Mouse (Mus musculus) liver, adult 2 months (tissue): Measurements from ENCODE around the gene Ifitm2. TPM values are rescaled to one million over a fixed set of nuclear protein-coding genes. Genes with fewer than 3 reads are reported as not detected.
"Not testable (repeated sequence)": the region's sequence is repeated elsewhere in the genome, so short reads cannot be mapped to it uniquely, and the experiment has no call there.

Source experiments
- DNase-seq: peaks from one replicate; pipeline ENCODE4 v3.0.0-alpha.2; 2011; ENCODE audit warnings: low read depth, low spot score; ENCODE audit errors: extremely low read depth
- H3K27ac ChIP-seq: fragments of 200-500 bp; replicated peaks from 2 replicates; pipeline ENCODE4 v1.5.1; 2012; ENCODE audit warnings: low read depth, mild to moderate bottlenecking, control low read depth, inconsistent platforms, low read length; ENCODE audit not compliant: insufficient read depth
- H3K27me3 ChIP-seq: fragments of 200-500 bp; 2 replicates; pipeline ENCODE4 v1.6.1; 2012; ENCODE audit warnings: mild to moderate bottlenecking, moderate library complexity, low read length, inconsistent platforms; ENCODE audit not compliant: control insufficient read depth, insufficient read depth
- H3K36me3 ChIP-seq: fragments of 200-500 bp; 2 replicates; pipeline ENCODE4 v1.6.1; 2012; ENCODE audit warnings: low read length, inconsistent platforms; ENCODE audit not compliant: control insufficient read depth, insufficient read depth
- H3K4me1 ChIP-seq: fragments of 200-500 bp; 2 replicates; pipeline ENCODE4 v1.6.1; 2011; ENCODE audit warnings: low read length; ENCODE audit not compliant: control insufficient read depth, insufficient read depth
- H3K4me3 ChIP-seq: fragments of 200-500 bp; 2 replicates; pipeline ENCODE4 v1.5.1; 2011; ENCODE audit warnings: low read depth, mild to moderate bottlenecking, control low read depth, low read length, moderate library complexity; ENCODE audit not compliant: insufficient read depth
- H3K79me2 ChIP-seq: fragments of 200-500 bp; 2 replicates; pipeline ENCODE4 v1.6.1; 2012; ENCODE audit warnings: inconsistent platforms, mild to moderate bottlenecking, low read length, moderate library complexity; ENCODE audit not compliant: control insufficient read depth, insufficient read depth
- H3K9ac ChIP-seq: fragments of 200-500 bp; 2 replicates; pipeline ENCODE4 v1.6.1; 2012; ENCODE audit warnings: low read depth, mild to moderate bottlenecking, control low read depth, inconsistent platforms, low read length
- CTCF ChIP-seq: fragments of 200-500 bp; IDR thresholded peaks from 2 replicates; pipeline ENCODE4 v1.5.1; 2011; ENCODE audit warnings: low read depth, low read length, control low read depth
- POLR2A ChIP-seq: fragments of 200-500 bp; IDR thresholded peaks from 2 replicates; pipeline ENCODE4 v1.6.1; 2011; ENCODE audit warnings: low read length, control low read depth; ENCODE audit not compliant: insufficient read depth; ENCODE audit errors: extremely low read depth
- WGBS: fragments of 180-500 bp; shearing (Covaris S2); methylation state at CpG from one replicate; pipeline ENCODE4 v1.1.7; 2018; 5-methylcytosine and 5-hydroxymethylcytosine counted together
- polyA plus RNA-seq: library from polyadenylated mRNA; depleted of rRNA; stranded (reverse); fragments of >200 nt; gene quantifications from 2 replicates; pipeline ENCODE4 v1.2.3, GENCODE M21; 2012
- total RNA-seq: library from RNA; depleted of rRNA; stranded (reverse); fragments of >200 nt; gene quantifications from 2 replicates; pipeline ENCODE4 v1.2.3, GENCODE M21; 2014

Gene Ifitm2
- total and polyA plus RNA-seq, 2 experiments: 270 to 1,028 TPM

DNA sequence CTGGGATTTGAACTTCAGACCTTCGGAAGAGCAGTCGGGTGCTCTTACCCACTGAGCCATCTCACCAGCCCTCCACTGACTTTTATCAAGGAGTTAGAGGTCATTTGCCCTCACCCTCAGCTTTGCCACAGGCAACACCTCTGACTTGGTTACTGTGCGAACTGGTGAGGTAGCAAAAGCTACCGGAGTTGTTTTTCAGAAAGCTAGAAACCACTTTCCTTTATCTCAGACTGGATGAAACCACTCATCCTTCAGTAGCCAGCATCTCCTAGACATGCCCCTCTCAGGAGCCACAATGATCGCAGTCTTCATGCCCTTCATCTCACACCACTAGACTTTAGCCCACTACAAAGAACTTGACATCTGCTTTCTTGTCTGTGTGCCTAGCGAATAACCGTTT is 27.2 kb upstream of the Ifitm2 start:
- H3K79me2 ChIP-seq: no peaks in the 10 kb centered on the region
- WGBS: 90% methylated on average over 7 of the region's 7 CpGs
- TF ChIP-seq POLR2A: no peak
- no peak for TF ChIP-seq CTCF

GRCm38 (mm10) chr7:140981704-140982103 is 25.9 kb upstream of the Ifitm2 start:
- Histone ChIP-seq H3K79me2 (no peaks in the 10 kb centered on the region), H3K27ac (no peak overlapping the region), H3K27me3 (no peaks in the 10 kb centered on the region; the same call in 1 of the 2 replicates), H3K4me3 (no peak overlapping the region), H3K9ac (no peak overlapping the region), H3K4me1 (no peaks in the 10 kb centered on the region), H3K36me3 (no peaks in the 10 kb centered on the region)
- 90% methylated on average over 8 of the region's 8 CpGs for WGBS
- no peak for DNase-seq
- TF ChIP-seq CTCF: no peak
- TF ChIP-seq POLR2A: no peak

More for the DNA sequence above, 27.2 kb upstream of the Ifitm2 start:
- peaks cover 2% of the 10 kb centered on the region; the same call in 1 of the 2 replicates for H3K4me1 ChIP-seq
- DNase-seq: no peak
- no peaks in the 10 kb centered on the region; the same call in 1 of the 2 replicates for H3K27me3 ChIP-seq
- no peak overlapping the region for H3K9ac ChIP-seq
- H3K36me3 ChIP-seq: no peaks in the 10 kb centered on the region
- H3K4me3 ChIP-seq: no peak overlapping the region
- no peak overlapping the region for H3K27ac ChIP-seq

GRCm38 (mm10) chr7:140976720-140977119 is 20.9 kb upstream of the Ifitm2 start:
- WGBS: 59% methylated on average over 9 of the region's 9 CpGs
- not testable (repeated sequence) for DNase-seq, H3K36me3 ChIP-seq, H3K4me3 ChIP-seq, H3K9ac ChIP-seq, H3K4me1 ChIP-seq, H3K27me3 ChIP-seq, H3K79me2 ChIP-seq, H3K27ac ChIP-seq

GRCm38 (mm10) chr7:140975465-140975864 is 19.7 kb upstream of the Ifitm2 start:
- Histone ChIP-seq H3K27me3 (no peaks in the 10 kb centered on the region; the same call in 1 of the 2 replicates), H3K79me2 (no peaks in the 10 kb centered on the region), H3K36me3 (no peaks in the 10 kb centered on the region), H3K27ac (no peak overlapping the region), H3K4me1 (no peaks in the 10 kb centered on the region), H3K4me3 (no peak overlapping the region), H3K9ac (no peak overlapping the region)
- no peak for DNase-seq
- TF ChIP-seq CTCF: no peak
- no peak for TF ChIP-seq POLR2A
- 86% methylated on average over 3 of the region's 3 CpGs for WGBS

DNA sequence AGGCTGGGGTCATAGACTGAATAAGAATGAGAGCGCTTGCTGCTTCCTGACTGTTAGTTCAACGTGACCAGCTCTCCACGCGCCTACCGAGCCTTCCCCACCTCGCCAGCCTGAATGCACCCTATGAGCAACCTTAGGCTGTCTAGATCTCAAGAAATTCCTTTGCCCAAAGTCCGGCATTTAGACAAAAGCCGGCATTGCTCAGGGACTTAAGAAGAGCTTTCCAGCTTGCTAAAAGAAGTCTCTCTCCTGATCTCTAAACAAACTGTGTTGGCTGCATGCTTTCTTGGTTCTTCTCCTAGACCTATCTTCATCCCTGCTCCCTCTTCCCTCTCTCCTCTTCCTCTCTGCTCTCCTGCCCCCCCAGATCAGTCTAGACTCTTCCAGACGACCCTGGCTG is 19.2 kb upstream of the Ifitm2 start:
- Histone ChIP-seq H3K27me3 (no peaks in the 10 kb centered on the region; the same call in 1 of the 2 replicates), H3K9ac (no peak overlapping the region), H3K4me3 (no peak overlapping the region), H3K79me2 (no peaks in the 10 kb centered on the region), H3K4me1 (no peaks in the 10 kb centered on the region), H3K27ac (no peak overlapping the region), H3K36me3 (no peaks in the 10 kb centered on the region)
- TF ChIP-seq CTCF (no peak), POLR2A (no peak)
- 67% methylated on average over 9 of the region's 9 CpGs for WGBS
- DNase-seq: no peak

DNA sequence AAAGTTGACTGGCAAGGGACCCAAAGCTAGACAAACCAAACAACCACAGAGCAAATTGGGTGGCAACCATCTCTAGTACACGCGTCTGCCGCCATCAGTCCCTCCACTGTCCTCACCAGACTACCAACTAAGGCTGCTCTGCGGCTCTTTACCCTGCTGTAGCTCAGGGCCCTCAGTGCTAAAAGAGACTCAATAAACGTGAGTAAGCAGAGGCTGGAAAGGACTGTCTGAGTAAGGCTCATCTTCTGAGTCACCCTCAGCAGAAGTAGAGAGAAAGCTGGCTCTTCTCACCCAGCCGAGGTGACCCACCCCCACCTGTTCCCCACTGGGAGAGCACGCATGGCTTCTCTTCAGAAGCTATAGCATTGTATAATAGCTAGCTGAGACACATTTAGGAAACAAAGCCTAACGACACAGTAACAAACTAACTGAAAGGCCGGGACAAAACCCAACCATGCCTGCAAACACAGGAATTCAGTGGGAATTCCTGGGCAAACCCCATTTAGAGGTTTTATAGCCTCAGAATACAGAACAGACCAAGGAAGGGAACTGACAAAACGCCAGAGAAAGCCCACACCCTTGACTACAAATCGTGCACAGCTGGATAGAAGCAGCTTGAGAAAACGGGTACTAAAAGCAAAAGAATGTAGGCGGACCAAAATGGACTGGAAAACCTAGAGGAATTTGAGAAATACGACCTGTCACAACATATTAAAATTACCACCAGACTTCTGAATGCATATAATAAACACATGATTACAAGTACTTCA is 17.8 kb upstream of the Ifitm2 start:
- H3K9ac ChIP-seq: no peak overlapping the region
- no peak overlapping the region for H3K4me3 ChIP-seq
- no peak overlapping the region for H3K27ac ChIP-seq
- H3K79me2 ChIP-seq: no peaks in the 10 kb centered on the region
- WGBS: 68% methylated on average over 14 of the region's 14 CpGs
- TF ChIP-seq CTCF: no peak
- no peak for TF ChIP-seq POLR2A
- H3K4me1 ChIP-seq: no peaks in the 10 kb centered on the region
- no peak for DNase-seq
- no peaks in the 10 kb centered on the region for H3K27me3 ChIP-seq
- H3K36me3 ChIP-seq: no peaks in the 10 kb centered on the region
